Comparison of ENCODE assay signal across 12 mouse cellular contexts in the genomic region with DNA sequence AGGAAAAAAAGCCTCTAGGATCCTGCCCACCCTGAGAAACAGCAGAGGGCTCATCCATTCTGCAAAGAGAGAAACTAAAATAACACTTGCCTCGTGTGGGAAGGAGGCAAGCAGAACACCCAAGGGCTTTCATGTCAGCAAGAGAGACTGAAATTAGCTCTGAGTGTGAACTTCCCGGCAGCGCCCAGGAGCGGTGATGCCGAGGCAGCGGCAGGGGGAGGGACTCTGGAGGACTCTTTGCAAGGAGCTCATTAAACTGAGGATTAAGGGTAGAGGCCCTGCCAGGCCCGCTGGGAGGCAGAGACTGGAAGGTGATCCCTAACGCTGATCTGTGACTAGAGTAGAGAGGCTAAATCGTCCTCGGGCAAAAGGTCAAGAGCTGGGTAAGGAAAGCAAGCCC. TPM values are rescaled to one million over a fixed set of nuclear protein-coding genes. Genes with fewer than 3 reads are reported as not detected.
DNase-seq lines count a peak whose midpoint lies in the region; ATAC-seq and TF ChIP-seq lines count a peak whose summit lies in the region.
"Had no signal": no experiment of that assay in that cellular context is flagged by ENCODE, and none has a peak within 500 bp of the region (broad histone marks: within the 10 kb centered on the region; RNA-seq: fewer than 3 reads in every experiment).

No protein-coding gene starts in this region.

- no peak overlapping the region for H3K4me2 ChIP-seq in heart, embryonic 13.5 days
- H3K4me2 ChIP-seq in lung, postnatal 0 days (replicated peaks; ENCODE audit: low read depth, low read length) = no peak overlapping the region
- no peak overlapping the region for H3K4me2 ChIP-seq in intestine, embryonic 15.5 days (replicated peaks)

- no peak for TF ChIP-seq CTCF in lung, postnatal 0 days (IDR thresholded peaks at IDR 0.05)

- H3K4me1 ChIP-seq in heart, embryonic 13.5 days = peaks cover 18% of the 10 kb centered on the region
- no peaks in the 10 kb centered on the region for H3K4me1 ChIP-seq in lung, postnatal 0 days (ENCODE audit: insufficient read depth, low read depth, low read length)
- H3K4me1 ChIP-seq in intestine, embryonic 15.5 days (replicated peaks) = no peaks in the 10 kb centered on the region

- peaks cover 8% of the 10 kb centered on the region for H3K27me3 ChIP-seq in heart, embryonic 13.5 days (replicated peaks)
- H3K27me3 ChIP-seq in lung, postnatal 0 days (replicated peaks; ENCODE audit: insufficient read depth, low read length) = no peaks in the 10 kb centered on the region
- no peaks in the 10 kb centered on the region for H3K27me3 ChIP-seq in intestine, embryonic 15.5 days (replicated peaks)

- 9% methylated on average over 10 of the region's 10 CpGs for WGBS in heart, embryonic 13.5 days
- WGBS in lung, postnatal 0 days = 14% methylated on average over 10 of the region's 10 CpGs
- 13% methylated on average over 10 of the region's 10 CpGs for WGBS in intestine, embryonic 15.5 days

- no peak overlapping the region for H3K27ac ChIP-seq in heart, embryonic 13.5 days (replicated peaks)
- H3K27ac ChIP-seq in lung, postnatal 0 days (ENCODE audit: low read length) = no peak overlapping the region
- H3K27ac ChIP-seq in intestine, embryonic 15.5 days = no peak overlapping the region

- H3K9ac ChIP-seq in heart, embryonic 13.5 days = 0 out of 2 replicates have a peak overlapping the region, but pooled peaks have one; percentile 16
- H3K9ac ChIP-seq in lung, postnatal 0 days (replicated peaks; ENCODE audit: low read depth) = no peak overlapping the region
- H3K9ac ChIP-seq in intestine, embryonic 15.5 days = no peak overlapping the region

- H3K9me3 ChIP-seq in heart, embryonic 13.5 days = no peaks in the 10 kb centered on the region
- no peaks in the 10 kb centered on the region for H3K9me3 ChIP-seq in lung, postnatal 0 days (ENCODE audit: low read length)
- H3K9me3 ChIP-seq in intestine, embryonic 15.5 days = no peaks in the 10 kb centered on the region

- no peak for ATAC-seq in heart, embryonic 13.5 days (ENCODE audit: extremely low read depth, insufficient number of reproducible peaks, low FRiP score, low TSS enrichment)
- no peak for ATAC-seq in lung, postnatal 0 days
- ATAC-seq in intestine, embryonic 15.5 days = no peak
- ATAC-seq: CD4-positive, CD25-positive, alpha-beta regulatory T cell, adult 4 months had no signal

- no peak for TF ChIP-seq EP300 in lung, postnatal 0 days (IDR thresholded peaks at IDR 0.05)

- no peaks in the 10 kb centered on the region for H3K36me3 ChIP-seq in heart, embryonic 13.5 days
- H3K36me3 ChIP-seq in lung, postnatal 0 days (ENCODE audit: insufficient read depth, low read length) = no peaks in the 10 kb centered on the region
- no peaks in the 10 kb centered on the region for H3K36me3 ChIP-seq in intestine, embryonic 15.5 days

- DNase-seq in heart, adult 9 months (ENCODE audit: low spot score in 2 of 2) = no peak
- DNase-seq in ES-CJ7 (ENCODE audit: low read depth, low spot score) = peak; percentile 42
- peak; percentile 46 for DNase-seq in embryo, embryonic 10.5 days (ENCODE audit: low spot score)
- peak; percentile 46 for DNase-seq in lung, postnatal 0 days (ENCODE audit: low spot score)
- DNase-seq in natural killer cell, adult 2 months (ENCODE audit: low spot score in 2 of 2) = no peak
- DNase-seq in testis, postnatal 14 days (ENCODE audit: low spot score) = no peak
- DNase-seq: thymus, adult 18-20 months had no signal

- H3K4me3 ChIP-seq in heart, embryonic 13.5 days = no peak overlapping the region
- H3K4me3 ChIP-seq in lung, postnatal 0 days (ENCODE audit: low read depth, low read length) = no peak overlapping the region
- H3K4me3 ChIP-seq in intestine, embryonic 15.5 days (replicated peaks) = no peak overlapping the region
- H3K4me3 ChIP-seq: erythroblast, embryonic 14.5 days had no signal

RNA-seq across cellular contexts. Expression of a gene that starts 13.2 kb away (rescaled TPM):
- polyA plus RNA-seq in heart, embryonic 13.5 days (2015; fragmentation: Nextera tagmentation; extraction: Ambion mirVana) = 0.03 and 0.08 TPM in 2 replicates
- polyA plus RNA-seq in lung, postnatal 0 days (2015; fragmentation: Nextera tagmentation; extraction: Ambion mirVana) = 0.36 and 0.45 TPM in 2 replicates
- polyA plus RNA-seq in intestine, embryonic 15.5 days (2015; fragmentation: Nextera tagmentation; extraction: Ambion mirVana) = 0.24 and 0.25 TPM in 2 replicates
- polyA plus RNA-seq: CD4-positive, CD25-positive, alpha-beta regulatory T cell, adult 4 months; erythroblast, embryonic 14.5 days; liver, embryonic 16.5 days had no signal

RNA-seq across cellular contexts. Expression of a gene that starts 40.3 kb away (rescaled TPM):
- 1.1 and 1.4 TPM in 2 replicates for polyA plus RNA-seq in heart, embryonic 13.5 days (2015; fragmentation: Nextera tagmentation; extraction: Ambion mirVana)
- polyA plus RNA-seq in lung, postnatal 0 days (2015; fragmentation: Nextera tagmentation; extraction: Ambion mirVana) = 3.5 and 4.1 TPM in 2 replicates
- polyA plus RNA-seq in intestine, embryonic 15.5 days (2015; fragmentation: Nextera tagmentation; extraction: Ambion mirVana) = 2.7 and 3.7 TPM in 2 replicates

Comparison
In these comparisons a context has a peak if more than half of its experiments do, and no peak if none do; other contexts are left out.
1. DNase-seq: peak in ES-CJ7 (single experiment), embryo, embryonic 10.5 days (single experiment) and lung, postnatal 0 days (single experiment); none in heart, adult 9 months (0 of 2), natural killer cell, adult 2 months (0 of 2) and testis, postnatal 14 days (single experiment).